Mouse (Mus musculus) testis, postnatal 14 days (tissue): ENCODE data around the gene Akr1c14.
"Not testable (repeated sequence)": the region's sequence is repeated elsewhere in the genome, so short reads cannot be mapped to it uniquely, and the experiment has no call there.

Experiments used
- DNase-seq: peaks from one replicate; pipeline ENCODE4 v3.0.0; 2021; ENCODE audit warnings: low spot score

Gene Akr1c14

GRCm38 (mm10) chr13:4048719-4049118, at the start of gene Akr1c14:
TSS of gene Akr1c14 (plus strand) at chr13:4049011.
- DNase-seq, result no peak

DNA sequence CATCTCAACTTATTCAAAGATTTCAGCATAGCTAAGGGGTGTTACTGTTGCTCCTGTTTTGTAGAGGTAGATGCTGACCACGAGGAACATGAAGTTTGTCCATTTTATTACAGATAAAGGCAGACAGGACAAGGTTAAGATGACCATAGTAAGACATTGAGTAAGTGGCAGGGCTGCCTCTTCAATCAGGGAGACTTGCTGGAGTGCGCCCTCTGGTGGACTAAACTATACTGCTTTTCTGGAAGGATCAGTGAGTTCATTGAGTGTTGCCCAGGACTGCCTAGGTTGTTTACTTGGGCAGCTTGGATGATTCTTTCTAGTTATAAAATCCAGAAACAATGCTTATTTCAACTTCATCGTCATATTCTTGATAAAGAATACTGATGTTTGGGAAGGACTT, 47.1 kb upstream of the Akr1c14 start:
- DNase-seq, result peak; percentile 57

DNA sequence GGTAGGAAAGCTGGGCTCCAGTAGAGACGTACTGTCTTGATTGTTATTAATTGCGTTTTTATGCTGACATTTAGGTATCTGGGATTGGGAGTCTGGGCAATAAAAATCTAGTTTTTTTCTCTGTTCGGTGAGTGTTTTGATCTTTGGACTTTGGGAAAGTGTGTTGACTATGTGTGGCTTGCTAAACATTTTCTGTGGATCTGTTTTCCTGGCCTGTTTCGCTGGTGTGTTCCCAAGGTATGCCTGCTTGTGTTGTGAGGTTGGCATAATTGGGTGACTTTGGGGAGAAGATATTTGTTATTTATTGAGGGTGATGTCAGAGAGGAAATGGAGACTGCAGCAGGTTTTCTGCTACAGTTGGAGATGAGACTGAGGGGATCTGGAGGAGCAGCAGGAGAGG, 38.0 kb upstream of the Akr1c14 start:
- no peak for DNase-seq

DNA sequence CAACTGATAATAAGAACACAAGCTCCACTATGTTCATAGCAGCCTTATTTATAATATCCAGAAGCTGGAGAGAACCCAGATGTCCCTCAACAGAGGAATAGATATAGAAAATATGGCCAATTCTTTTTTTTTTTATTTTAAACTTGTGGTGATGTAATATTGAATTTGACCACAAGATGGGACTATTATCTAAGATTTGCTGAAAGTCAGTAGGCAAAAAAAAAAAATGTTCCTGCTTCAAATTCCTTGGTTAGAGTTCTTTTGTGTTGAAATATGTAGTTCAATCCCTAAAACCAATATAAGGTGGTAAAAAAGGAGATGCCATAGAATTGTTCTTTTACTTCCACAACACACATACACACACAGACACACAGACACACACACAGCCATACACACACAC, 35.0 kb upstream of the Akr1c14 start:
- DNase-seq, result no peak

DNA sequence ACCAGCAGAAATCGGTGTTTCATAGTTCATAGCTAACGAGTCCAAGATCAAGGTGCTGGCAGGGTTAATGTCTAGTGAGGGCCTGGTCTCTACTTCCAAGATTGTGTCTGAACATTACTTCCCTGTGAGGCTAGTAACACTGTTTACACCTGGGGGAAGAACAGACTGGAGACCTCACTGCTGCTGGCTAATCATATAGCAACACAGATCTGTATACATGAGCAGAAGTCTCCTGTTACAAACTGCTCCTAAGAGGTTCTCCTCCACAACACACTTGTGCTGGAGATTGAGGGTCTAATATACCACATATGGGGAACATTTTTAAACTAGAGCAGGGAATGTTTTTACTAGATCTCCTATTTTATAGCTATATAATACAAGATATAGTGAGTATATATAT, 18.9 kb upstream of the Akr1c14 start:
- no peak for DNase-seq

- peak; percentile 27 for DNase-seq
Observed at GRCm38 (mm10) chr13:4032512-4032911, 16.3 kb upstream of the Akr1c14 start.

DNA sequence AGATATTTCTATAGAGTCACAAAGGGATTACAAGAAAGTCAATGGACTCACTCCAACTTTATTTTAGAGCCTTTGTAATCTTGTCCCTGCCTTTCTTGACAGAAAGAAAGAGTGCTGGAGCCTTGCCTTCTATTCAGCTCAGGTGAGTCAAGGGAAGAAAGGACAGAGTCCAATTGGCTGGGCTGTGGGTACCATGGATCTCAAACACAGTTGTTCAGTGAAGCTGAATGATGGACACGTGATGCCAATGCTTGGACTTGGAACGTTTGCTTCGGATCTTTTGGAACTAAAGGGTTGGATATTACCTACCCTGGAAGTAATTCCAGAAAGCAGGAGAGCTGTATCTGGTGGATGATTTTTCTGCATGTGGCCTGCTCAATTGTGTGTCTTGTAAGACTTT, 13.8 kb upstream of the Akr1c14 start:
- DNase-seq, result no peak

DNA sequence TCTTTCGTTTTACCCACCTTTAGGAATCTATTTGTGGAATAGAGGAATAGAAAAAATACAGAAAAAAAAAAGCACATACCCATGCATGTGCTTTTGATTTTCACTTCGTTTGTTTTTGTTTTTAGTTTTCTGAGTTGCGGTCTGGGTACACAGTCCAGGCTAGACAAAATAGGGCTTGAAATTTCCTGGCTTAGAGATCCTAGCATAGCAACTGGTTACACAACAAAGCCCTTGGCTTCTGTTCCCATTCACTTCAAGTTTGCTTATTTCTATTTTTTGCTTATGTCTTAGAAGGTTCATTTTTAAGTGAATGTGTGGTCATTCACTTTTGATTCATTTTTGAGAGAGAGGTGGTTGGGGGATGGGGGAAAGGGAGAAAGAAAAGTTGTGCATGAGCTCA, 2.7 kb upstream of the Akr1c14 start:
- DNase-seq, result no peak

GRCm38 (mm10) chr13:4046841-4047240, 2.0 kb upstream of the Akr1c14 start:
- no peak for DNase-seq

- no peak for DNase-seq
Observed at GRCm38 (mm10) chr13:4048226-4048625, 585 bp upstream of the Akr1c14 start.

DNA sequence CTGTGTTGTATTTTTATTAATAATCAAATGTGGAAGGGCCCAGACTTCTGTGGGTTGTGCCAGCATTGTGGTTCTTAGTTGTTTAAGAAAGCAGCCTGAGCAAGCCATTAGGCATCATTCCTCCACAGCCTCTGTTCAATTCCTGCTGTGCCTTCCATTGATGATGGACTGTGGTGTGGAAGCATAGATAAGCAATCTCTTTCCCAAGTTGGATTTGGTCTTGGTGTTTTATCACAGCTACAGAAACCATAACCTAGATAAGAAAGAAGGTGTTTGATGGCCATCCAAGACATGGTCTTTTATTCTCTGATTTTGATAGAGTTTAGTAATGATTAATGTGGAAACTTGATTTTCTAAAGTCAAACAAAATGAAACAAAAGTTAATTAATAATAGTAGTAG, 844 bp downstream of the Akr1c14 start:
- no peak for DNase-seq

GRCm38 (mm10) chr13:4055450-4055849, 6.6 kb downstream of the Akr1c14 start:
- DNase-seq, result peak; percentile 13

GRCm38 (mm10) chr13:4056211-4056610, 7.4 kb downstream of the Akr1c14 start:
- no peak for DNase-seq

GRCm38 (mm10) chr13:4058239-4058638, 9.4 kb downstream of the Akr1c14 start:
- not testable (repeated sequence) for DNase-seq

DNA sequence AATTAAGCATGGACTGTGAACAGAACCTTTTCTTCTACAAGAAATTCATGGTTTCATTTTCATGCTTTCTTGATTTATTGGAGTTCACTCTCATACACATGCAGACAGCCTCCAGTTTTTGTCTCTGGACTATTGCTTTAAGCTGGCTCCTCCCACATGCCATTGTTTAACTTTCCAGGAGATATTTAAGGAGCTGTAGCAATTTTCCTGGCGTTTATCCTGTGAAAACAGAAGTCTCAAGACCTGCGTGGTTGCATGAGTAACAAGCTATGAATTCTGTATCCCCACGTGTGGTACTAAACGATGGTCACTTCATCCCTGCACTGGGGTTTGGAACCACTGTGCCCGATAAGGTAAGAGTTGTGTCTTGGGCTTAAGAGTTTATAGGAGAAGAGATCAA, 10.6 kb downstream of the Akr1c14 start:
- DNase-seq, result no peak

GRCm38 (mm10) chr13:4060214-4060730, 11.5 kb downstream of the Akr1c14 start:
- no peak for DNase-seq

DNA sequence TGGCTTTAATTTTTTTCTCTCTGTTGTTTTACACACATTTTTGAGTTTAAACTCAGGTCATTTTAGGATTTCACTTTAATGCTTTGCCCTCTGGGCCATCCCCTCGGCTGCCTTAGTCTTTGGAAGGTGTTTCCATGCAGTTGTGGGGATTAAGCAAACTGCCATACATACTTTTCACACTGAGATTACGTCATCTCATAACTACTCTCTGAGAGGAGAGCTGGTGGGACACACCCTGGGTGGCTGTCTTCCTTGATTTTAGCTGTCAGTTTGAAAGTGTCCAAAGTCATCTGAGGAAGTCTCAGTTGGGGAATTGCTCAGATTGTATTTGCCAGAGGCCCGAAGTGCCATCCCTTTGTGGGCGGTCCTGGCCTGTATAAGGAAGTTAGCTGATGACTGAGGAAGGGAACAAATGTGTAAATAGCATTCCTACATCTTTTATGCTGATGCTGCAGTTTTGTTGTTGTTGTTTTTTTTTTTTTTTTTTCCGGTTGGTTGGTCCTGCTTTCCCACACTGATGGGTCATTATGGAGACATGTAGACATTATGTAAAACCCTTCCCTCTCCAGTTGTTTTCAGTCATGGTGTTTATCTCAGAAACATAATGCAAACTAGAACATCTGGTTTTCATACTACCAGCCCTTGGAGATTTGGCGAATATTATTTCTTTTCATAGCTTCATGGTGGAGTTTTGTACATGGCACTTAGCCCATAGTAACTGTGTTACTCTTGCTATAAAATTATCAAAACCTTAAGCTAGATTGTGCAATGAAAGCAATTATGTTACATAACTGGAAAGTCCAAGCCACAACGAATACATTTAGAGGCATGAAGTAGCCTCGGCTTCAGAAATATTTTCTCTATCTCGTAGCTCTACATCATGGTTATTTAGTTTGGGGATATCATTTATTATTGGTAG, 28.0 kb downstream of the Akr1c14 start:
- DNase-seq, result no peak

- DNase-seq, result no peak
Observed at GRCm38 (mm10) chr13:4079876-4080275, 31.1 kb downstream of the Akr1c14 start.

GRCm38 (mm10) chr13:4101691-4102090, 52.9 kb downstream of the Akr1c14 start:
- no peak for DNase-seq

DNA sequence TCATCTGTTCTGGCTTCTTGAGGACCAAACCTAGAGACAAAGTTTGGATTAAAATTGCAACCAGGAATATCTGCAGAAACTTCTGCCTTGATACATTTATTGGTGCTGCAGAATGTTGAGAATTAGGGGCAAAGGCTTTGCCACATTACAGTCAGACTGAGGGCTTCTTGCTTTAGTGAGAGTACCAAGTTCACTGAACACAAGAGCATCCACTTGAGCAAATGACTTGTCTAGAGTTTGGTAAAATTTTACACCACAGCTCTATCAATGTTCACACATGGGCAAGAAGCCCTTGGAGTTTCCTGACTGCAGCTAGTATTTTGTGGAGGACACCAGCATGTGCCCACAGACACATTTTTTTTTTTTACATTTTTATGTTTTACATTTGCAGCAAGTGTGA, 53.9 kb downstream of the Akr1c14 start:
- DNase-seq, result no peak

- peak; percentile 28 for DNase-seq
Observed at GRCm38 (mm10) chr13:4110281-4111188, 61.7 kb downstream of the Akr1c14 start.

GRCm38 (mm10) chr13:4119181-4119904, 70.5 kb downstream of the Akr1c14 start:
- no peak for DNase-seq
